Mouse (Mus musculus) G1E (cell line): ENCODE measurements around the gene Nfx1.

Experiments used
- CTCF ChIP-seq: IDR thresholded peaks from 2 replicates; pipeline ENCODE4 v1.5.1; 2012; ENCODE audit warnings: low read depth, low read length, inconsistent platforms, mixed read lengths
- GATA1 ChIP-seq: IDR thresholded peaks from 2 replicates; pipeline ENCODE4 v1.6.1; 2012; ENCODE audit warnings: borderline replicate concordance, low read length, inconsistent platforms, mixed read lengths
- TAL1 ChIP-seq: conservative IDR thresholded peaks from 2 replicates; pipeline ENCODE4 v1.6.1; 2012; ENCODE audit warnings: low read depth, low read length, inconsistent platforms, mixed read lengths

DNA sequence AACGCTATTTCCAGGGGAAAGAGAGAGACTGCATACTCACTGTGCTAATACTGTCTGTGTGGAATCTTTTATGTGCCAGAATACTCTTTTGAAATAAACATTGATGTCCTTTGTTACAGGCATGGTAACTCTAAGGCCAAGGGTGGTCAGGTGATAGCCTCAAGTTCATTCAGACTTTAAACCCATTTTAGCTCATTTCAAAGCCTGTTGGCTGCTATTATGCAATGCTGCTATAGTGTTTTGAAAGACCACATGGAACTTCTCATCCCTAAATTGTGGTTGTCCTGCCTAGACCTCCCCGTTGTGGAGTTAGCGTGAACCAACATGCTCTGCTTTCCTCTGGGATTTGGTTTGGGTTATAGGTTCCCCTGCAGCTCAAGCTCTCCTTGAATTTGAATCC lies 5.0 kb downstream of the Nfx1 start:
- TF ChIP-seq CTCF: no peak
- TF ChIP-seq TAL1: no peak
- TF ChIP-seq GATA1: no peak
